1 mouse cellular context compared by ENCODE assay signal in genomic region chr5:148942957-148943356, GRCm38 (mm10).
TF ChIP-seq lines count a peak whose summit lies in the region.

No protein-coding gene starts in this region.

TF ChIP-seq in MEL, 35 proteins besides CTCF, POLR2A, EP300 and RAD21:
- TF ChIP-seq SMC3 (IDR thresholded peaks at IDR 0.05; ENCODE audit: low read depth, low read length) (0 out of 2 replicates have a peak, but pooled peaks have one; percentile 6), MXI1 (IDR thresholded peaks at IDR 0.05; ENCODE audit: low read depth, low read length) (no peak), GABPA (IDR thresholded peaks at IDR 0.05; ENCODE audit: low read depth, low read length) (no peak)
